Mouse (Mus musculus) cortical plate, adult 2 months (tissue): ENCODE results near the gene Kansl1.

Source experiments
- CTCF ChIP-seq: fragments of 200-500 bp; IDR thresholded peaks from 2 replicates; pipeline ENCODE4 v1.5.1; 2011; ENCODE audit warnings: mild to moderate bottlenecking, control low read depth, low read length; ENCODE audit not compliant: insufficient read depth; ENCODE audit errors: extremely low read depth
- POLR2A ChIP-seq: fragments of 200-500 bp; IDR thresholded peaks from 2 replicates; pipeline ENCODE4 v1.6.1; 2011; ENCODE audit warnings: mild to moderate bottlenecking, low read length, control low read depth; ENCODE audit not compliant: insufficient read depth; ENCODE audit errors: extremely low read depth

DNA sequence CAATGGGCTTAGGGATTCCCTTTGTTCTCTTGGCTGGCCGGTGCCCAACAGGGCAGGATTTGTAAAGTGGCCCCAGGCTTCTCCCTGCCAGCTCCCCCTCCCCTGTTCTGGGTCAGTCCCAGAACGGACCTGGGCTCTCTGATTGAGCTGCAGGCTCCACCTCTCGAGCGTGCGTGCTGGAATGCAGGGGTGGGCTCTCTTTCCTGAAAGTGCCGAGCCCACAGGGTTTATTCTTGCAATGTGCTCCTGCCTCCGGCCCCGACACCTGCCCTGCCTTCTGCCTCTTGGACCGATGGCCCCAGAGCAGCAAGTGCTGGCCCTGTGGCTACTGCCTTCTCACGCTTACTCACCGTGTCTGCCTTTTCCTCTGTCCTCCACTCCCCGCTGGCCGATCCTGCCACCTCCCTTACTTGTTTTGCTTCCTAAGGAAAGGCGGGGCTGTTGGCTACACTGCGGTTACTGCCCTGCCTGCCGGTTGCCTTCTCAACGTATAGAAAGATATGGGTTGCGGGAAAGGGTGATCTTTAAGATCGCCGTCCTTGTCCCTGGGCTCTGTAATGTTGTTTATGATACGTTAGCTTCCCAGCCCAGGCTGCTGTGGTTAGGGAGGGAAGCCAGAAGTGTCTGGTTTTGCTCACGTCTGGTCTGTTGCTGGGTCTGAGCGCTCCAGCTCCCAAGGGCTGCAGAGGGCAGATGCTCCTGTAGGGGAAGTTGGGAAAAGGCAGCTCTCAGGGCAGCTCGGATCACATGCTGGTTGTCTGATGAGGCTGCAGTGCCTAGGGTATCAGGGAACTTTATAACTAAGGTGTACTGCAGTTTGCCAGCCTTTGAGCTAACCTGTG, 149.5 kb downstream of the Kansl1 start:
- TF ChIP-seq CTCF (no peak), POLR2A (no peak)
